Mouse (Mus musculus) T-cell, adult 2 months (primary cell): ENCODE data around the gene Myom1.
A peak's percentile ranks its signal among the peaks of the same experiment; 100 is the strongest.

Experiments
- DNase-seq: peaks from one replicate; pipeline ENCODE4 v3.0.0; 2022; ENCODE audit warnings: low spot score

Myom1 gene

GRCm38 (mm10) chr17:71002081-71002743 is at the start of gene Myom1:
Myom1 (plus strand) TSS chr17:71002633.
- peak; percentile 98 for DNase-seq

GRCm38 (mm10) chr17:70963546-70963945 is 38.9 kb upstream of the Myom1 start:
- peak; percentile 93 for DNase-seq

GRCm38 (mm10) chr17:70965281-70965680 is 37.2 kb upstream of the Myom1 start:
- no peak for DNase-seq

GRCm38 (mm10) chr17:70966126-70966525 is 36.3 kb upstream of the Myom1 start:
- DNase-seq: no peak

- no peak for DNase-seq
Measured at GRCm38 (mm10) chr17:70967191-70967590, 35.2 kb upstream of the Myom1 start.

- DNase-seq: peak; percentile 24
Measured at GRCm38 (mm10) chr17:70967646-70968045, 34.8 kb upstream of the Myom1 start.

- no peak for DNase-seq
Measured at GRCm38 (mm10) chr17:70968606-70969191, 33.7 kb upstream of the Myom1 start.

GRCm38 (mm10) chr17:70971206-70971605 is 31.2 kb upstream of the Myom1 start:
- no peak for DNase-seq

- peak; percentile 64 for DNase-seq
Measured at GRCm38 (mm10) chr17:70973398-70973797, 29.0 kb upstream of the Myom1 start.

GRCm38 (mm10) chr17:70974065-70974464 is 28.4 kb upstream of the Myom1 start:
- DNase-seq: peak; percentile 68

- no peak for DNase-seq
Measured at GRCm38 (mm10) chr17:70977799-70978198, 24.6 kb upstream of the Myom1 start.

- no peak for DNase-seq
Measured at GRCm38 (mm10) chr17:70979345-70980223, 22.8 kb upstream of the Myom1 start.

GRCm38 (mm10) chr17:70985501-70986354 is 16.7 kb upstream of the Myom1 start:
- peak; percentile 76 for DNase-seq

- DNase-seq: no peak
Measured at GRCm38 (mm10) chr17:70986355-70986740, 16.1 kb upstream of the Myom1 start.

- DNase-seq: peak; percentile 47
Measured at GRCm38 (mm10) chr17:70986831-70987660, 15.4 kb upstream of the Myom1 start.

- no peak for DNase-seq
Measured at GRCm38 (mm10) chr17:70988337-70988767, 14.1 kb upstream of the Myom1 start.

GRCm38 (mm10) chr17:70989430-70989829 is 13.0 kb upstream of the Myom1 start:
- DNase-seq: no peak

GRCm38 (mm10) chr17:70989991-70990390 is 12.4 kb upstream of the Myom1 start:
- DNase-seq: peak; percentile 43

- DNase-seq: peak; percentile 71
Measured at GRCm38 (mm10) chr17:70990403-70991303, 11.8 kb upstream of the Myom1 start.
